In the genomic region with DNA sequence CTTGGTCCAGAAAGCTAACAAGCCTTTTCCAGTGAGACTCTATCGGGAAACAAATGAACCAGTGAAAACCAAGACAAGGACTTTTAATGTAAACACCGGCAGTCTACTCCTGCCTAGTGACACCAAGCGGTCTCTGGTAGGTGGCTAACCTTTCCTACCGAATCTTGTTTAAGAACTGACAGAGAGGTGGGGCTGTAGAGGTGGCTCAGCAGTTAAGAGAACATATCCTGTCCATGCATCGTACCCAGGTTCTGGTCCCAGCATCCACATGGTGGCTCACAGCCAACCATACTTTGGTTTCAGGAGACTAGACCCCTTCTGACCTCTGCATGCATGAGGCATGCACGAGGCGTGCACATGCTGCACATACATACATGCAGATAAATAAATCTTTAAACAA, we compare ENCODE assay signal across 24 mouse cellular contexts. TPM values are rescaled to one million over a fixed set of nuclear protein-coding genes. Genes with fewer than 3 reads are reported as not detected.
DNase-seq lines count a peak whose midpoint lies in the region; ATAC-seq and TF ChIP-seq lines count a peak whose summit lies in the region.
"Had no signal": no experiment of that assay in that cellular context is flagged by ENCODE, and none has a peak within 500 bp of the region (broad histone marks: within the 10 kb centered on the region; RNA-seq: fewer than 3 reads in every experiment).

No protein-coding gene starts in this region.

- DNase-seq in embryonic facial prominence, embryonic 14.5 days (ENCODE audit: low spot score) = no peak
- DNase-seq in embryonic facial prominence, embryonic 10.5 days (ENCODE audit: low spot score) = no peak
- DNase-seq in midbrain, embryonic 11.5 days (ENCODE audit: low spot score, missing footprints) = peak; percentile 26
- no peak for DNase-seq in midbrain, postnatal 0 days (ENCODE audit: low spot score)
- peak; percentile 73 for DNase-seq in thymus, postnatal 0 days (ENCODE audit: low spot score)
- no peak for DNase-seq in frontal cortex, postnatal 10 days (ENCODE audit: low spot score in 2 of 2)
- DNase-seq: adrenal gland, postnatal 14 days; cerebellum, adult 18-20 months; cerebellum, adult 9-11 months; embryo, embryonic 11 days; gastrocnemius, postnatal 36 days; heart, adult 11 months had no signal

- H3K9me3 ChIP-seq in embryonic facial prominence, embryonic 14.5 days (ENCODE audit: control insufficient read depth, low read length) = no peaks in the 10 kb centered on the region
- no peaks in the 10 kb centered on the region for H3K9me3 ChIP-seq in embryonic facial prominence, embryonic 10.5 days
- no peaks in the 10 kb centered on the region for H3K9me3 ChIP-seq in midbrain, embryonic 11.5 days (ENCODE audit: control insufficient read depth, low read length)
- no peaks in the 10 kb centered on the region for H3K9me3 ChIP-seq in midbrain, postnatal 0 days (ENCODE audit: low read length)
- H3K9me3 ChIP-seq: embryonic facial prominence, embryonic 12.5 days; forebrain, embryonic 13.5 days; hindbrain, embryonic 15.5 days had no signal

- H3K4me1 ChIP-seq in embryonic facial prominence, embryonic 14.5 days (ENCODE audit: control insufficient read depth, insufficient read depth, low read length) = no peaks in the 10 kb centered on the region
- H3K4me1 ChIP-seq in embryonic facial prominence, embryonic 10.5 days = no peaks in the 10 kb centered on the region
- no peaks in the 10 kb centered on the region for H3K4me1 ChIP-seq in midbrain, embryonic 11.5 days (ENCODE audit: control insufficient read depth, insufficient read depth, low read length)
- no peaks in the 10 kb centered on the region for H3K4me1 ChIP-seq in midbrain, postnatal 0 days (ENCODE audit: insufficient read depth, low read length)
- H3K4me1 ChIP-seq: embryonic facial prominence, embryonic 12.5 days; forebrain, embryonic 13.5 days; hindbrain, embryonic 15.5 days had no signal

- no peaks in the 10 kb centered on the region for H3K27me3 ChIP-seq in embryonic facial prominence, embryonic 14.5 days (replicated peaks; ENCODE audit: control insufficient read depth, insufficient read depth, low read length)
- no peaks in the 10 kb centered on the region for H3K27me3 ChIP-seq in embryonic facial prominence, embryonic 10.5 days (replicated peaks; ENCODE audit: low read depth, poor library complexity, severe bottlenecking)
- no peaks in the 10 kb centered on the region for H3K27me3 ChIP-seq in midbrain, embryonic 11.5 days (ENCODE audit: control insufficient read depth, insufficient read depth, low read length)
- no peaks in the 10 kb centered on the region for H3K27me3 ChIP-seq in midbrain, postnatal 0 days (ENCODE audit: insufficient read depth, low read length)
- H3K27me3 ChIP-seq: embryonic facial prominence, embryonic 12.5 days; forebrain, embryonic 13.5 days; hindbrain, embryonic 15.5 days had no signal

- TF ChIP-seq CTCF in midbrain, postnatal 0 days (IDR thresholded peaks at IDR 0.05) = no peak

- H3K4me2 ChIP-seq in embryonic facial prominence, embryonic 14.5 days (ENCODE audit: low read depth, low read length) = no peak overlapping the region
- no peak overlapping the region for H3K4me2 ChIP-seq in midbrain, embryonic 11.5 days
- H3K4me2 ChIP-seq in midbrain, postnatal 0 days (ENCODE audit: low read depth, low read length, poor library complexity, severe bottlenecking) = no peak overlapping the region
- H3K4me2 ChIP-seq: embryonic facial prominence, embryonic 12.5 days; forebrain, embryonic 13.5 days; hindbrain, embryonic 15.5 days had no signal

- no peak overlapping the region for H3K4me3 ChIP-seq in embryonic facial prominence, embryonic 14.5 days (ENCODE audit: low read depth, low read length)
- H3K4me3 ChIP-seq in embryonic facial prominence, embryonic 10.5 days = no peak overlapping the region
- H3K4me3 ChIP-seq in midbrain, embryonic 11.5 days (ENCODE audit: low read depth, low read length) = no peak overlapping the region
- no peak overlapping the region for H3K4me3 ChIP-seq in midbrain, postnatal 0 days (ENCODE audit: low read depth, low read length)
- H3K4me3 ChIP-seq: embryonic facial prominence, embryonic 12.5 days; forebrain, embryonic 13.5 days; hindbrain, embryonic 15.5 days had no signal

- no peak overlapping the region for H3K27ac ChIP-seq in embryonic facial prominence, embryonic 14.5 days (replicated peaks; ENCODE audit: low read depth, low read length)
- H3K27ac ChIP-seq in embryonic facial prominence, embryonic 10.5 days (replicated peaks) = no peak overlapping the region
- H3K27ac ChIP-seq in midbrain, embryonic 11.5 days (ENCODE audit: low read depth, low read length) = no peak overlapping the region
- H3K27ac ChIP-seq in midbrain, postnatal 0 days (ENCODE audit: low read depth, low read length) = no peak overlapping the region
- H3K27ac ChIP-seq: embryonic facial prominence, embryonic 12.5 days; forebrain, embryonic 13.5 days; hindbrain, embryonic 15.5 days had no signal

- 92% methylated on average over 7 of the region's 7 CpGs for WGBS in embryonic facial prominence, embryonic 14.5 days
- 94% methylated on average over 7 of the region's 7 CpGs for WGBS in embryonic facial prominence, embryonic 10.5 days
- WGBS in midbrain, embryonic 11.5 days = 92% methylated on average over 7 of the region's 7 CpGs
- WGBS in midbrain, postnatal 0 days = 96% methylated on average over 7 of the region's 7 CpGs

- peaks cover 99% of the 10 kb centered on the region for H3K36me3 ChIP-seq in embryonic facial prominence, embryonic 14.5 days (ENCODE audit: control insufficient read depth, insufficient read depth, low read length)
- peaks cover 100% of the 10 kb centered on the region for H3K36me3 ChIP-seq in embryonic facial prominence, embryonic 10.5 days (replicated peaks)
- H3K36me3 ChIP-seq in midbrain, embryonic 11.5 days (ENCODE audit: control insufficient read depth, insufficient read depth, low read length) = peaks cover 20% of the 10 kb centered on the region
- peaks cover 65% of the 10 kb centered on the region for H3K36me3 ChIP-seq in midbrain, postnatal 0 days (ENCODE audit: insufficient read depth, low read length)

- ATAC-seq in embryonic facial prominence, embryonic 14.5 days (ENCODE audit: low read depth) = no peak
- ATAC-seq in midbrain, embryonic 11.5 days (ENCODE audit: low FRiP score) = no peak
- no peak for ATAC-seq in midbrain, postnatal 0 days (ENCODE audit: low FRiP score)
- no peak for ATAC-seq in erythroblast, adult 5-6 weeks (replicated peaks; ENCODE audit: low FRiP score, poor library complexity, severe bottlenecking)
- ATAC-seq: CD4-positive, CD25-positive, alpha-beta regulatory T cell, adult 4 months; forebrain, embryonic 13.5 days had no signal

- 0 out of 2 replicates have a peak overlapping the region, but pooled peaks have one; percentile 8 for H3K9ac ChIP-seq in embryonic facial prominence, embryonic 14.5 days (ENCODE audit: low read depth, low read length)
- H3K9ac ChIP-seq in midbrain, embryonic 11.5 days (ENCODE audit: low read length) = no peak overlapping the region
- no peak overlapping the region for H3K9ac ChIP-seq in midbrain, postnatal 0 days (replicated peaks; ENCODE audit: low read length, poor library complexity, severe bottlenecking)
- H3K9ac ChIP-seq: embryonic facial prominence, embryonic 12.5 days; forebrain, embryonic 13.5 days; hindbrain, embryonic 15.5 days had no signal

RNA-seq across cellular contexts. Expression of gene Desi1, which starts 6.4 kb away (rescaled TPM):
- polyA plus RNA-seq in embryonic facial prominence, embryonic 14.5 days (2014; fragmentation: Nextera tagmentation; extraction: Ambion mirVana) = 27.2 and 27.7 TPM in 2 replicates
- 35.7 and 38.8 TPM in 2 replicates for polyA plus RNA-seq in embryonic facial prominence, embryonic 10.5 days (2016; fragmentation: Nextera tagmentation; extraction: Ambion mirVana)
- 33.7 and 37.8 TPM in 2 replicates for polyA plus RNA-seq in midbrain, embryonic 11.5 days (2014; fragmentation: Nextera tagmentation; extraction: Ambion mirVana)
- total RNA-seq in midbrain, postnatal 0 days (2014; rRNA removed) = 26.9 and 31.2 TPM in 2 replicates
- 43.9 and 45.7 TPM in 2 replicates for polyA plus RNA-seq in midbrain, postnatal 0 days (2015; fragmentation: Nextera tagmentation; extraction: Ambion mirVana)
- 160 and 169 TPM in 2 replicates for polyA plus RNA-seq in thymus, postnatal 0 days (2015; fragmentation: Nextera tagmentation; extraction: Ambion mirVana)
- 12.5 and 27.0 TPM in 2 replicates for total RNA-seq in erythroblast, adult 5-6 weeks (2015; ENCODE audit: low replicate concordance)
- total RNA-seq in erythroblast, adult 5-6 weeks (2017; ENCODE audit: low replicate concordance) = 3.6 and 5.0 TPM in 2 replicates

RNA-seq across cellular contexts. Expression of gene Snu13, which starts 20.1 kb away (rescaled TPM):
- 262 and 292 TPM in 2 replicates for polyA plus RNA-seq in embryonic facial prominence, embryonic 14.5 days (2014; fragmentation: Nextera tagmentation; extraction: Ambion mirVana)
- 389 and 393 TPM in 2 replicates for polyA plus RNA-seq in embryonic facial prominence, embryonic 10.5 days (2016; fragmentation: Nextera tagmentation; extraction: Ambion mirVana)
- polyA plus RNA-seq in midbrain, embryonic 11.5 days (2014; fragmentation: Nextera tagmentation; extraction: Ambion mirVana) = 275 and 283 TPM in 2 replicates
- 174 and 179 TPM in 2 replicates for total RNA-seq in midbrain, postnatal 0 days (2014; rRNA removed)
- 242 and 274 TPM in 2 replicates for polyA plus RNA-seq in midbrain, postnatal 0 days (2015; fragmentation: Nextera tagmentation; extraction: Ambion mirVana)
- 387 and 431 TPM in 2 replicates for polyA plus RNA-seq in thymus, postnatal 0 days (2015; fragmentation: Nextera tagmentation; extraction: Ambion mirVana)
- 23.2 and 29.7 TPM in 2 replicates for total RNA-seq in erythroblast, adult 5-6 weeks (2015; ENCODE audit: low replicate concordance)
- total RNA-seq in erythroblast, adult 5-6 weeks (2017; ENCODE audit: low replicate concordance) = 24.5 and 44.7 TPM in 2 replicates

RNA-seq across cellular contexts. Expression of gene 4930407I10Rik, which starts 31.7 kb away (rescaled TPM):
- not detected in 2 replicates for polyA plus RNA-seq in embryonic facial prominence, embryonic 14.5 days (2014; fragmentation: Nextera tagmentation; extraction: Ambion mirVana)
- not detected in 2 replicates for polyA plus RNA-seq in embryonic facial prominence, embryonic 10.5 days (2016; fragmentation: Nextera tagmentation; extraction: Ambion mirVana)
- not detected in 2 replicates for polyA plus RNA-seq in midbrain, embryonic 11.5 days (2014; fragmentation: Nextera tagmentation; extraction: Ambion mirVana)
- 0.05 TPM in 1 of 2 replicates, not detected in the other for total RNA-seq in midbrain, postnatal 0 days (2014; rRNA removed)
- not detected in 2 replicates for polyA plus RNA-seq in midbrain, postnatal 0 days (2015; fragmentation: Nextera tagmentation; extraction: Ambion mirVana)
- 0.04 TPM in 1 of 2 replicates, not detected in the other for polyA plus RNA-seq in thymus, postnatal 0 days (2015; fragmentation: Nextera tagmentation; extraction: Ambion mirVana)
- total RNA-seq in erythroblast, adult 5-6 weeks (2015; ENCODE audit: low replicate concordance) = not detected in 2 replicates
- not detected in 2 replicates for total RNA-seq in erythroblast, adult 5-6 weeks (2017; ENCODE audit: low replicate concordance)
- total RNA-seq: adrenal gland, adult 18-20 months; adrenal gland, postnatal 14 days; common myeloid progenitor, adult 5-6 weeks; gastrocnemius, adult 8-10 months; gastrocnemius, postnatal 36 days; heart, postnatal 25 days; MEL had no signal
- polyA plus RNA-seq: CD4-positive, CD25-positive, alpha-beta regulatory T cell, adult 4 months; forebrain, embryonic 13.5 days; heart, embryonic 14.5 days; hindbrain, embryonic 15.5 days had no signal

RNA-seq across cellular contexts. Expression of gene Xrcc6, which starts 39.6 kb away (rescaled TPM):
- polyA plus RNA-seq in embryonic facial prominence, embryonic 14.5 days (2014; fragmentation: Nextera tagmentation; extraction: Ambion mirVana) = 68.4 and 68.8 TPM in 2 replicates
- 100 and 104 TPM in 2 replicates for polyA plus RNA-seq in embryonic facial prominence, embryonic 10.5 days (2016; fragmentation: Nextera tagmentation; extraction: Ambion mirVana)
- polyA plus RNA-seq in midbrain, embryonic 11.5 days (2014; fragmentation: Nextera tagmentation; extraction: Ambion mirVana) = 58.4 and 62.2 TPM in 2 replicates
- 25.6 and 28.3 TPM in 2 replicates for total RNA-seq in midbrain, postnatal 0 days (2014; rRNA removed)
- 23.2 and 28.2 TPM in 2 replicates for polyA plus RNA-seq in midbrain, postnatal 0 days (2015; fragmentation: Nextera tagmentation; extraction: Ambion mirVana)
- 441 and 472 TPM in 2 replicates for polyA plus RNA-seq in thymus, postnatal 0 days (2015; fragmentation: Nextera tagmentation; extraction: Ambion mirVana)
- total RNA-seq in erythroblast, adult 5-6 weeks (2015; ENCODE audit: low replicate concordance) = 17.6 and 41.7 TPM in 2 replicates
- 23.6 and 52.2 TPM in 2 replicates for total RNA-seq in erythroblast, adult 5-6 weeks (2017; ENCODE audit: low replicate concordance)

RNA-seq across cellular contexts. Expression of gene Mei1, which starts 42.5 kb away (rescaled TPM):
- 0.14 TPM in 1 of 2 replicates, not detected in the other for polyA plus RNA-seq in embryonic facial prominence, embryonic 14.5 days (2014; fragmentation: Nextera tagmentation; extraction: Ambion mirVana)
- 0.14 TPM in 1 of 2 replicates, not detected in the other for polyA plus RNA-seq in embryonic facial prominence, embryonic 10.5 days (2016; fragmentation: Nextera tagmentation; extraction: Ambion mirVana)
- polyA plus RNA-seq in midbrain, embryonic 11.5 days (2014; fragmentation: Nextera tagmentation; extraction: Ambion mirVana) = 0.04 TPM in 1 of 2 replicates, not detected in the other
- total RNA-seq in midbrain, postnatal 0 days (2014; rRNA removed) = not detected in 2 replicates
- polyA plus RNA-seq in midbrain, postnatal 0 days (2015; fragmentation: Nextera tagmentation; extraction: Ambion mirVana) = 0.12 and 0.16 TPM in 2 replicates
- polyA plus RNA-seq in thymus, postnatal 0 days (2015; fragmentation: Nextera tagmentation; extraction: Ambion mirVana) = 0.04 TPM in 1 of 2 replicates, not detected in the other
- total RNA-seq in erythroblast, adult 5-6 weeks (2015; ENCODE audit: low replicate concordance) = not detected in 2 replicates
- not detected in 2 replicates for total RNA-seq in erythroblast, adult 5-6 weeks (2017; ENCODE audit: low replicate concordance)
- total RNA-seq: common myeloid progenitor, adult 5-6 weeks; gastrocnemius, adult 8-10 months; heart, postnatal 25 days; MEL had no signal
- polyA plus RNA-seq: CD4-positive, CD25-positive, alpha-beta regulatory T cell, adult 4 months; heart, embryonic 14.5 days; hindbrain, embryonic 11.5 days had no signal

Comparison
In these comparisons a context has a peak if more than half of its experiments do, and no peak if none do; other contexts are left out.
1. DNase-seq: peak in midbrain, embryonic 11.5 days (single experiment) and thymus, postnatal 0 days (single experiment); none in embryonic facial prominence, embryonic 14.5 days (single experiment), embryonic facial prominence, embryonic 10.5 days (single experiment), midbrain, postnatal 0 days (single experiment) and frontal cortex, postnatal 10 days (0 of 2).